Mouse (Mus musculus) kidney, adult 2 months (tissue): ENCODE data around the gene E330021D16Rik.

Experiments used
- CTCF ChIP-seq: fragments of 200-500 bp; conservative IDR thresholded peaks from 2 replicates; pipeline ENCODE4 v1.5.1; 2011; ENCODE audit warnings: low read depth, mild to moderate bottlenecking, control low read depth, low read length, moderate library complexity, mixed read lengths; ENCODE audit not compliant: insufficient read depth, insufficient read length
- POLR2A ChIP-seq: fragments of 200-500 bp; IDR thresholded peaks from one replicate; pipeline ENCODE4 v1.6.1; 2011; ENCODE audit warnings: low read depth, low read length, control low read depth

- TF ChIP-seq CTCF (no peak), POLR2A (no peak)
Observed at GRCm38 (mm10) chr6:136424166-136424565, 8.8 kb upstream of the E330021D16Rik start.
